17 mouse cellular contexts compared by ENCODE assay signal in the genomic region with DNA sequence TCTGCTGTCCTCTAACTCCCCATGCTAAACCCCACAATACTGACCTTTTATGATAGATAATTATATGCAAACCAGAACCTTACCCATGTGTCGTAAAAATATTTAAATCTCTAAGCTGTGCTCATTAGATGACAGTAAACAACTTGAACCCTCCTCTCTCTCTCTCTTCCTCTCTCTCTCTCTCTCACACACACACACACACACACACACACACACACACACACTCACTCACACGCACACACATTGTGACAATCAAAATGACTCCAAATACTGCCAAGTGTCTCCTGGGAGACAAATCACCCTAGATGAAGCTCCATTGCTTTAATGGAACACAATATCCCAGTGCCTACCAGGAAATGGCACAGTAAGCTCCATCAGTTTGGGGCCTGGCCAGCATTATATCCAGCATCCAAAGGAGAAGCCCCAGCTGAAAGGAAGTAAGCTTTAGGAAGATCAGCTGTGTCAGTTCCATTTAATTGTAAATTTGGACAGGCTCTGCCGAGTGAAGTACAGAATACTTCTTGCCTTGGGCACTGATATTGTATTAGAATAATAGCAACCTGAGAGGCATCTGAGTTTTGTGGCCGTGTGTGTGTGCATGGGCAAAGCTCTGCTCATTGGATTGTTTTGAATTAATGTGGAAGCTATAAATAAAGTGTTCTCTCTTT.
DNase-seq lines count a peak whose midpoint lies in the region; ATAC-seq and TF ChIP-seq lines count a peak whose summit lies in the region.
"Had no signal": no experiment of that assay in that cellular context is flagged by ENCODE, and none has a peak within 500 bp of the region (broad histone marks: within the 10 kb centered on the region; RNA-seq: fewer than 3 reads in every experiment).

No protein-coding gene starts in this region.

- peaks cover 4% of the 10 kb centered on the region; the same call in 1 of the 2 replicates for H3K4me1 ChIP-seq in forebrain, embryonic 11.5 days (replicated peaks; ENCODE audit: control insufficient read depth, insufficient read depth, low read length)
- 0 out of 2 replicates have a peak, but pooled peaks cover 10% of the 10 kb centered on the region for H3K4me1 ChIP-seq in hindbrain, embryonic 14.5 days (replicated peaks; ENCODE audit: control insufficient read depth, insufficient read depth, low read length)
- H3K4me1 ChIP-seq in midbrain, postnatal 0 days (ENCODE audit: insufficient read depth, low read length): no peaks in the 10 kb centered on the region

- no peak overlapping the region for H3K4me3 ChIP-seq in forebrain, embryonic 11.5 days (ENCODE audit: low read depth, low read length)
- H3K4me3 ChIP-seq in hindbrain, embryonic 14.5 days (replicated peaks; ENCODE audit: low read length): no peak overlapping the region
- H3K4me3 ChIP-seq in midbrain, postnatal 0 days (ENCODE audit: low read depth, low read length): no peak overlapping the region
- H3K4me3 ChIP-seq: myocyte had no signal

- H3K9me3 ChIP-seq in forebrain, embryonic 11.5 days (ENCODE audit: control insufficient read depth, low read length): no peaks in the 10 kb centered on the region
- H3K9me3 ChIP-seq in hindbrain, embryonic 14.5 days (ENCODE audit: control insufficient read depth, low read length): no peaks in the 10 kb centered on the region
- H3K9me3 ChIP-seq in midbrain, postnatal 0 days (ENCODE audit: low read length): no peaks in the 10 kb centered on the region
- H3K9me3 ChIP-seq: G1E had no signal

- no peaks in the 10 kb centered on the region for H3K36me3 ChIP-seq in forebrain, embryonic 11.5 days (ENCODE audit: control insufficient read depth, insufficient read depth, low read length)
- H3K36me3 ChIP-seq in hindbrain, embryonic 14.5 days (replicated peaks; ENCODE audit: control insufficient read depth, insufficient read depth): no peaks in the 10 kb centered on the region
- no peaks in the 10 kb centered on the region for H3K36me3 ChIP-seq in midbrain, postnatal 0 days (ENCODE audit: insufficient read depth, low read length)
- H3K36me3 ChIP-seq: G1E had no signal

- ATAC-seq in forebrain, embryonic 11.5 days (replicated peaks; ENCODE audit: low FRiP score): peak; percentile 70
- peak; percentile 88 for ATAC-seq in hindbrain, embryonic 14.5 days (ENCODE audit: low FRiP score)
- peak; percentile 71 for ATAC-seq in midbrain, postnatal 0 days (ENCODE audit: low FRiP score)

- H3K9ac ChIP-seq in forebrain, embryonic 11.5 days (ENCODE audit: low read length): no peak overlapping the region
- H3K9ac ChIP-seq in hindbrain, embryonic 14.5 days: no peak overlapping the region
- H3K9ac ChIP-seq in midbrain, postnatal 0 days (replicated peaks; ENCODE audit: low read length, poor library complexity, severe bottlenecking): no peak overlapping the region
- H3K9ac ChIP-seq: lung, embryonic 14.5 days had no signal

- TF ChIP-seq CTCF in midbrain, postnatal 0 days (IDR thresholded peaks at IDR 0.05): no peak

- WGBS in forebrain, embryonic 11.5 days: 26% methylated on average over 4 of the region's 4 CpGs
- WGBS in hindbrain, embryonic 14.5 days: 19% methylated on average over 4 of the region's 4 CpGs
- 22% methylated on average over 4 of the region's 4 CpGs for WGBS in midbrain, postnatal 0 days

- peak; percentile 4 for DNase-seq in layer of hippocampus, adult 9-11 months
- DNase-seq in layer of hippocampus, adult 8-10 months (ENCODE audit: low spot score in 2 of 2): no peak
- no peak for DNase-seq in forebrain, embryonic 11.5 days (ENCODE audit: low spot score)
- peak; percentile 39 for DNase-seq in hindbrain, embryonic 14.5 days (ENCODE audit: low spot score)
- peak; percentile 68 for DNase-seq in midbrain, postnatal 0 days (ENCODE audit: low spot score)
- no peak for DNase-seq in layer of hippocampus, postnatal 25 days (ENCODE audit: extremely low spot score in 1 of 2, low spot score in 1 of 2)
- no peak for DNase-seq in kidney, adult 8-10 months
- DNase-seq in spleen, postnatal 14 days (ENCODE audit: low spot score in 2 of 2): no peak
- DNase-seq: adrenal gland, adult 8-10 months; cerebellum, adult 9-11 months; gastrocnemius, postnatal 10 days; lung, embryonic 14.5 days; thymus, postnatal 14 days had no signal

- no peak overlapping the region for H3K27ac ChIP-seq in forebrain, embryonic 11.5 days (ENCODE audit: low read depth, low read length)
- H3K27ac ChIP-seq in hindbrain, embryonic 14.5 days: no peak overlapping the region
- 0 out of 2 replicates have a peak overlapping the region, but pooled peaks have one; percentile 26 for H3K27ac ChIP-seq in midbrain, postnatal 0 days (ENCODE audit: low read depth, low read length)
- H3K27ac ChIP-seq: kidney, postnatal 0 days had no signal

- H3K27me3 ChIP-seq in forebrain, embryonic 11.5 days (ENCODE audit: control insufficient read depth, insufficient read depth, low read length): no peaks in the 10 kb centered on the region
- no peaks in the 10 kb centered on the region for H3K27me3 ChIP-seq in hindbrain, embryonic 14.5 days (ENCODE audit: control insufficient read depth, insufficient read depth, low read length)
- H3K27me3 ChIP-seq in midbrain, postnatal 0 days (ENCODE audit: insufficient read depth, low read length): no peaks in the 10 kb centered on the region

- no peak overlapping the region for H3K4me2 ChIP-seq in forebrain, embryonic 11.5 days (ENCODE audit: low read depth, low read length, severe bottlenecking)
- no peak overlapping the region for H3K4me2 ChIP-seq in hindbrain, embryonic 14.5 days (replicated peaks)
- no peak overlapping the region for H3K4me2 ChIP-seq in midbrain, postnatal 0 days (ENCODE audit: low read depth, low read length, poor library complexity, severe bottlenecking)
- H3K4me2 ChIP-seq: liver, embryonic 11.5 days; lung, embryonic 14.5 days had no signal

Comparison
In these comparisons a context has a peak if more than half of its experiments do, and no peak if none do; other contexts are left out.
1. DNase-seq: peak in layer of hippocampus, adult 9-11 months (single experiment), hindbrain, embryonic 14.5 days (single experiment) and midbrain, postnatal 0 days (single experiment); none in layer of hippocampus, adult 8-10 months (0 of 2), forebrain, embryonic 11.5 days (single experiment), layer of hippocampus, postnatal 25 days (0 of 2), kidney, adult 8-10 months (0 of 2) and spleen, postnatal 14 days (0 of 2).
2. Peak in every context shown above with its lines, with median percentiles within 50 percentile points of each other: ATAC-seq.